Mouse (Mus musculus) embryonic facial prominence, embryonic 12.5 days (tissue): Measurements from ENCODE around the gene Arfgap1. TPM values are rescaled to one million over a fixed set of nuclear protein-coding genes. Genes with fewer than 3 reads are reported as not detected.

Source experiments
- polyA plus RNA-seq: library from polyadenylated mRNA; unstranded; fragments of >200 nt; fragmentation: Nextera tagmentation; extraction: Ambion mirVana; gene quantifications from 2 replicates; pipeline ENCODE4 v1.2.1, GENCODE M21; 2016

Arfgap1 gene
- polyA plus RNA-seq, 1 experiment from 2014 or later, result 113 TPM

Other genes with a start within 250 kb of the Arfgap1 start
- gene Slc17a9, start 242.0 kb upstream of the Arfgap1 start, polyA plus RNA-seq, result 0.36 and 0.56 TPM in 2 replicates
- gene Bhlhe23, start 190.3 kb upstream of the Arfgap1 start, polyA plus RNA-seq, result 0.97 and 1.3 TPM in 2 replicates
- 71.3 and 72.6 TPM in 2 replicates for gene Ythdf1, start 46.3 kb upstream of the Arfgap1 start, polyA plus RNA-seq
- 0.14 TPM in 1 of 2 replicates, not detected in the other for gene Birc7, start 38.2 kb upstream of the Arfgap1 start, polyA plus RNA-seq
- 21.7 and 25.5 TPM in 2 replicates for gene Nkain4, start 12.5 kb upstream of the Arfgap1 start, polyA plus RNA-seq
- gene Col20a1, start 19.3 kb downstream of the Arfgap1 start, polyA plus RNA-seq, result 1.3 and 1.7 TPM in 2 replicates
- gene Chrna4, start 76.3 kb downstream of the Arfgap1 start, polyA plus RNA-seq, result 5.5 and 7.1 TPM in 2 replicates
- 2.8 and 4.9 TPM in 2 replicates for gene Kcnq2, start 168.1 kb downstream of the Arfgap1 start, polyA plus RNA-seq
- 0.22 and 0.42 TPM in 2 replicates for gene Eef1a2, start 189.8 kb downstream of the Arfgap1 start, polyA plus RNA-seq
- gene Ppdpf, start 220.0 kb downstream of the Arfgap1 start, polyA plus RNA-seq, result 458 and 495 TPM in 2 replicates
- gene Ptk6, start 235.6 kb downstream of the Arfgap1 start, polyA plus RNA-seq, result not detected in 2 replicates
- 0.12 TPM in 1 of 2 replicates, not detected in the other for gene Srms, start 246.0 kb downstream of the Arfgap1 start, polyA plus RNA-seq